Mouse (Mus musculus): Measurements from ENCODE around the gene Gjd3.

Gjd3 gene

DNA sequence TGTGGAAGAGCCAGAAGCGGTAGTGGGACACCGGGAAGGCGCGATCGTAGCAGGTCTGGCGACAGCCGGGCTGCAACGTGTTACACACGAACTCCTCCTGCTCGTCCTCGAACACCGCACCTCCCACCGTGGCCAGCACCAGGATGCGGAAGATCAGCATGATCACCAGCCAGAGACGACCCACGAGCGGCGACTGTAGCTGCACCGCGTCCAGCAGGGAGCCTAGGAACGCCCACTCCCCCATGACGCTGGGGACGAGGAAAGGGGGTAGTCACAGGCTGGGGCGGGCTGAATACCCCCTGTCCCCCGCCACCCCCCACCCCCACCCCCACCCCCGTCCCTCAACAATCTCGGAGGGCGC lies at the start of gene Gjd3:
Gene Gjd3 (minus strand): TSS at position 244 of the 361 bp plus-strand sequence.
- CTCF ChIA-PET: interaction anchor here (0.6 to 2.6 kb wide), 19 partner anchors 10 to 271 kb away, joined by 3 to 14 read pairs (median 4); no protein-coding TSS in a partner anchor
- POLR2A ChIA-PET: interaction anchor here (0.6 to 5.0 kb wide), 24 partner anchors 9 to 811 kb away, joined by 3 to 38 read pairs (median 3); partner anchors contain the start of genes Cdc6 (in 1 of the 4) and Top2a (in 1 of the 4)

DNA sequence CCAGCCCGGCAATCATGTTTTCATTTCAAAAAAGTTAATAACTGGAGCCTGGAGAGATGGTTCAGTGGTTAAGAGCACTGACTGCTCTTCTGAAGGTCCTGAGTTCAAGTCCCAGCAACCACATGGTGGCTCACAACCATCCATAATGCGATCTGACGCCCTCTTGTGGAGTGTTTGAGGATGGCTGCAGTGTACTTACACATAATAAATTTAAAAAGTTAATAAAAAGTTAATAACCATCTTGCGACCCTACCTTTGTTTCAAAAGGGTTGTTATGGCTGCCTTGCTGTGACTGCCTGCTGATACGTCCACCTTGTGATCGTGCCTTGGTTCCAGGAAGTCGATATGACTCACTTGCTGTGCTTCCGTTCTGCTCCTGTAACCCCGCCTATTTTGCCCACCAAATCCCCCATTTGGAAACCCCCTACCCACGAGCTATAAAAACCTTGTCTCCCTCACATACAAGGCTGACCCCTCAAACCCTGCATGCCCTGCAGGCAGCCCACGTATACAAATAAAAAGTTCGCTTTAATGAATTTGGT lies 44.2 kb upstream of the Gjd3 start:
- POLR2A ChIA-PET: interaction anchor here in 2 of 4 experiments (0.6 to 4.1 kb wide), 5 partner anchors 8 to 48 kb away, joined by 3 to 57 read pairs (median 3); no protein-coding TSS in a partner anchor
- CTCF ChIA-PET: interaction anchor here in 3 of 4 experiments (0.6 to 2.1 kb wide), 4 partner anchors 84 to 1705 kb away, joined by 3 to 6 read pairs (median 4); no protein-coding TSS in a partner anchor

GRCm38 (mm10) chr11:99025878-99026277 lies 43.1 kb upstream of the Gjd3 start:
- POLR2A ChIA-PET: interaction anchor here in 3 of 4 experiments (0.6 to 6.0 kb wide), 18 partner anchors 9 to 142 kb away, joined by 3 to 57 read pairs (median 4); partner anchors contain the start of gene Cdc6 (in 1 of the 3)
- CTCF ChIA-PET: interaction anchor here (0.6 to 2.1 kb wide), 12 partner anchors 9 to 1206 kb away, joined by 3 to 6 read pairs (median 3); partner anchors contain the start of genes Cdc6 (in 1 of the 4) and Gjd3 (in 1 of the 4)

GRCm38 (mm10) chr11:99024468-99025134 lies 41.8 kb upstream of the Gjd3 start:
- ChIA-PET POLR2A (interaction anchor here (0.5 to 6.0 kb wide), 77 partner anchors 8 to 1295 kb away, joined by 3 to 57 read pairs (median 5); partner anchors contain the start of genes Cdc6 (in 3 of the 4), Eif1 (in 1 of the 4), Gjd3 (in 1 of the 4) and Ormdl3 (in 1 of the 4)), CTCF (interaction anchor here in 3 of 4 experiments (0.6 to 2.1 kb wide), 7 partner anchors 9 to 286 kb away, joined by 3 to 6 read pairs (median 3); no protein-coding TSS in a partner anchor)

GRCm38 (mm10) chr11:99023500-99024467 lies 41.0 kb upstream of the Gjd3 start, which contains the start of gene Top2a:
TSS of gene Top2a (minus strand) at chr11:99024189.
- POLR2A ChIA-PET: interaction anchor here (0.5 to 6.0 kb wide), 89 partner anchors 8 to 1296 kb away, joined by 3 to 57 read pairs (median 4); partner anchors contain the start of genes Cdc6 (in 3 of the 4), Eif1 (in 1 of the 4), Gjd3 (in 1 of the 4) and Ormdl3 (in 1 of the 4)
- CTCF ChIA-PET: interaction anchor here in 3 of 4 experiments (0.6 to 1.4 kb wide), 7 partner anchors 10 to 287 kb away, joined by 3 read pairs; no protein-coding TSS in a partner anchor

GRCm38 (mm10) chr11:99023094-99023493 lies 40.3 kb upstream of the Gjd3 start:
- POLR2A ChIA-PET: interaction anchor here in 3 of 4 experiments (0.5 to 6.0 kb wide), 51 partner anchors 8 to 1297 kb away, joined by 3 to 57 read pairs (median 6); partner anchors contain the start of genes Cdc6 (in 2 of the 3), Eif1 (in 1 of the 3), Gjd3 (in 1 of the 3) and Ormdl3 (in 1 of the 3)
- CTCF ChIA-PET: interaction anchor here in 2 of 4 experiments (0.6 to 1.3 kb wide), 3 partner anchors 13 to 52 kb away, joined by 3 read pairs; no protein-coding TSS in a partner anchor

GRCm38 (mm10) chr11:99022384-99022933 lies 39.6 kb upstream of the Gjd3 start:
- CTCF ChIA-PET: interaction anchor here in 1 of 4 experiments (1.6 kb wide), 1 partner anchor 43 kb away, joined by 3 read pairs; no protein-coding TSS in a partner anchor
- POLR2A ChIA-PET: interaction anchor here in 3 of 4 experiments (0.7 to 11.6 kb wide), 31 partner anchors 7 to 435 kb away, joined by 3 to 136 read pairs (median 6); partner anchors contain the start of genes Cdc6 (in 1 of the 3) and Ormdl3 (in 1 of the 3)

DNA sequence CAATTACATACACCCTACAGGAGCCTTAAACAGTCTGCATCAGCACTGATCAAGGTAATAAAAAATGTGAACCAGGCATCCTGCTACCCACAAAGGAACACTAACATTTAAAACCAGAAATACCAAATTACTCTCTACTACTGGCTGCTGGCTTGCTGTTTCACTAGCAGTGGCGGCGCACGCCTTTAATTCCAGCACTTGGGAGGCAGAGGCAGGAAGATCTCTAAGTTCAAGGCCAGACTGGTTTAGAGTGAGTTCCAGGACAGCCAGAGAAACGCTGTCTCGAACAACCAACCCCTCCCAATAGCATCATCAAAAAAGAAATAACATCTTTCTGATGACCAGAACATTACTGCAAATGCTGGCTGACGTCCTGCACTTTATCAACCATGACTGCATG lies 37.0 kb upstream of the Gjd3 start:
- POLR2A ChIA-PET: interaction anchor here in 2 of 4 experiments (0.8 to 11.6 kb wide), 6 partner anchors 10 to 38 kb away, joined by 3 to 136 read pairs (median 25); partner anchors contain the start of gene Gjd3 (in 1 of the 2)
- CTCF ChIA-PET: interaction anchor here in 1 of 4 experiments (0.6 kb wide), 1 partner anchor 213 kb away, joined by 3 read pairs; no protein-coding TSS in a partner anchor

- ChIA-PET POLR2A (interaction anchor here in 3 of 4 experiments (0.6 to 11.6 kb wide), 16 partner anchors 9 to 1811 kb away, joined by 3 to 136 read pairs (median 4); partner anchors contain the start of gene Top2a (in 2 of the 3)), CTCF (interaction anchor here in 1 of 4 experiments (1.0 kb wide), 1 partner anchor 52 kb away, joined by 3 read pairs; no protein-coding TSS in a partner anchor)
These were observed 31.0 kb upstream of the Gjd3 start for GRCm38 (mm10) chr11:99013856-99014255.

DNA sequence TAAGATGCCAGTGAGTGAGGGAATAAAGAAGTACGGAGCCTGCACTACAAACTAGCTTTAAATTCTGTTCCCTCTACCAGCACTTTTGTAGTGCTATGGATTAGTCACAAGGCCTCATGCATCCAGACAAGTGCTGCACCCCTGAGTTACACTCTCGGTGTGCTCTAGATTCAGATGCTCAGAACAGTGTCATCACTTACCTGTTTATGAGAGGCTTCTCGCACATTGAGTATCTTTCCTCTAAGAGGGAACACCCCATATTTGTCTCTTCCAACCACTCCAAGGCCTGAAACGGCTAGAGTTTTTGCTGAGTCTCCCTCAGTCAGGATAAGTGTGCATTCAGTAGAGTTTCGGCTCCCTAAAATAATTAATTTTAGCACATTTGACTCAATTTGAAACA lies 27.9 kb upstream of the Gjd3 start:
- ChIA-PET CTCF (interaction anchor here in 1 of 4 experiments (1.0 kb wide), 1 partner anchor 89 kb away, joined by 3 read pairs; no protein-coding TSS in a partner anchor), POLR2A (interaction anchor here in 2 of 4 experiments (1.1 to 10.6 kb wide), 11 partner anchors 6 to 27 kb away, joined by 3 to 136 read pairs (median 6); partner anchors contain the start of gene Top2a (in 2 of the 2))

- POLR2A ChIA-PET: interaction anchor here in 3 of 4 experiments (0.9 to 10.6 kb wide), 15 partner anchors 7 to 102 kb away, joined by 3 to 136 read pairs (median 4); partner anchors contain the start of gene Top2a (in 2 of the 3)
These were observed 27.3 kb upstream of the Gjd3 start for GRCm38 (mm10) chr11:99010124-99010523.

DNA sequence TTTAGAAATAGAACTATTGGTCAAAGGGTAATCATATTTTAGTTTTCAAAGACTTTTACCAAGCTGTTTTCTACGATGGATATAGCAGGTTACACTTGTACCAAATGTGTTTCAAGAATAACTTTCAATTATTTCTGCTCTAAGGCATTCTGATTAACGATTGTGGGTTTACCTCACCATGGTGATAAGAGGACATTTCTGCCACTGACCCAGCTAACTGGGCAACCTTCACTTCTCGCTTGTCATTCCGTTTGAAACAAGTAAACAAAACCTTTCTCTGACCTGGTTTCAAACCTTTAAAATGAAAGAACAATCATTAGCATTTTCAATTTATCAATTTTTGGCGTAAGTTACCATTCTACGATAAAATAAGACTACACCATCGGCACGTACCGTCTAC lies 24.0 kb upstream of the Gjd3 start:
- POLR2A ChIA-PET: interaction anchor here in 3 of 4 experiments (0.7 to 10.6 kb wide), 5 partner anchors 10 to 235 kb away, joined by 3 to 136 read pairs (median 3); no protein-coding TSS in a partner anchor
- CTCF ChIA-PET: no interaction called here

More at GRCm38 (mm10) chr11:99010124-99010523, 27.3 kb upstream of the Gjd3 start:
- CTCF ChIA-PET: interaction anchor here in 1 of 4 experiments (1.0 kb wide), 1 partner anchor 88 kb away, joined by 3 read pairs; no protein-coding TSS in a partner anchor

GRCm38 (mm10) chr11:98999243-98999642 lies 16.4 kb upstream of the Gjd3 start:
- CTCF ChIA-PET: interaction anchor here in 2 of 4 experiments (0.5 to 1.0 kb wide), 2 partner anchors 24 to 56 kb away, joined by 3 to 5 read pairs; no protein-coding TSS in a partner anchor

GRCm38 (mm10) chr11:98998776-98999175 lies 16.0 kb upstream of the Gjd3 start:
- ChIA-PET CTCF (interaction anchor here in 2 of 4 experiments (0.5 to 1.0 kb wide), 2 partner anchors 23 to 57 kb away, joined by 3 to 5 read pairs; no protein-coding TSS in a partner anchor), POLR2A (interaction anchor here in 3 of 4 experiments (0.6 to 1.9 kb wide), 8 partner anchors 10 to 835 kb away, joined by 3 to 8 read pairs (median 4); partner anchors contain the start of gene Top2a (in 1 of the 3))

More at GRCm38 (mm10) chr11:98999243-98999642, 16.4 kb upstream of the Gjd3 start:
- POLR2A ChIA-PET: interaction anchor here in 2 of 4 experiments (0.6 to 1.4 kb wide), 3 partner anchors 17 to 835 kb away, joined by 3 to 5 read pairs (median 3); no protein-coding TSS in a partner anchor

- ChIA-PET CTCF (no interaction called here), POLR2A (interaction anchor here in 2 of 4 experiments (0.6 to 6.4 kb wide), 15 partner anchors 9 to 163 kb away, joined by 3 to 38 read pairs (median 4); partner anchors contain the start of genes Top2a (in 2 of the 2) and Gjd3 (in 1 of the 2))
These were observed 14.8 kb upstream of the Gjd3 start for GRCm38 (mm10) chr11:98997659-98998058.

GRCm38 (mm10) chr11:98995987-98996386 lies 13.2 kb upstream of the Gjd3 start:
- POLR2A ChIA-PET: interaction anchor here (0.6 to 6.4 kb wide), 13 partner anchors 7 to 101 kb away, joined by 3 to 52 read pairs (median 4); partner anchors contain the start of genes Top2a (in 2 of the 4) and Gjd3 (in 1 of the 4)
- CTCF ChIA-PET: no interaction called here
